Mouse (Mus musculus) C2C12 (cell line): ENCODE measurements around the gene Sptb. TPM values are rescaled to one million over a fixed set of nuclear protein-coding genes. Genes with fewer than 3 reads are reported as not detected.

Experiments used
- H3K27me3 ChIP-seq: one replicate; pipeline ENCODE4 v1.6.1; 2011; ENCODE audit not compliant: control insufficient read depth, insufficient read depth, insufficient read length
- H3K36me3 ChIP-seq: one replicate; pipeline ENCODE4 v1.6.1; 2011; ENCODE audit not compliant: control insufficient read depth, insufficient read depth
- H3K4me3 ChIP-seq: one replicate; pipeline ENCODE4 v1.5.1; 2011; ENCODE audit warnings: mild to moderate bottlenecking, control low read depth; ENCODE audit not compliant: poor library complexity, insufficient read depth, severe bottlenecking
- H3K79me2 ChIP-seq: one replicate; pipeline ENCODE4 v1.6.1; 2011; ENCODE audit not compliant: control insufficient read depth, insufficient read depth
- H3K79me3 ChIP-seq: one replicate; pipeline ENCODE4 v1.6.1; 2011; ENCODE audit warnings: low read depth, control low read depth
- H3ac ChIP-seq: one replicate; pipeline ENCODE3; 2011; ENCODE audit warnings: low read depth; ENCODE audit not compliant: control insufficient read depth, insufficient read length
- CEBPB ChIP-seq: IDR thresholded peaks from one replicate; pipeline ENCODE4 v1.6.1; 2011; ENCODE audit warnings: low read depth, mild to moderate bottlenecking, control low read depth, moderate library complexity
- CTCF ChIP-seq: IDR thresholded peaks from one replicate; pipeline ENCODE4 v1.5.1; 2011; ENCODE audit not compliant: control insufficient read depth, insufficient read depth, insufficient read length
- FOSL1 ChIP-seq: IDR thresholded peaks from one replicate; pipeline ENCODE4 v1.8.0; 2011; ENCODE audit warnings: mild to moderate bottlenecking, low read length; ENCODE audit not compliant: poor library complexity, insufficient read depth, severe bottlenecking
- MAX ChIP-seq: IDR thresholded peaks from one replicate; pipeline ENCODE4 v1.6.1; 2011; ENCODE audit warnings: mild to moderate bottlenecking, control low read depth
- MYOD1 ChIP-seq: IDR thresholded peaks from one replicate; pipeline ENCODE4 v1.6.1; 2011; ENCODE audit warnings: low read depth; ENCODE audit not compliant: control insufficient read depth, insufficient read length
- MYOG ChIP-seq: IDR thresholded peaks from one replicate; pipeline ENCODE4 v1.6.1; 2011; ENCODE audit not compliant: control insufficient read depth, insufficient read length; ENCODE audit errors: extremely low read depth
- USF1 ChIP-seq: IDR thresholded peaks from one replicate; pipeline ENCODE4 v1.6.1; 2011; ENCODE audit warnings: low read depth, mild to moderate bottlenecking, control low read depth, moderate library complexity
- polyA plus RNA-seq: library from polyadenylated mRNA; unstranded; fragments of >200 nt; fragmentation: generic; extraction: Trizol; gene quantifications from one replicate; pipeline ENCODE4 v1.2.1, GENCODE M21; 2012; ENCODE audit warnings: missing spikeins

Gene Sptb
- polyA plus RNA-seq, 1 experiment = 0.15 TPM

- Histone ChIP-seq H3K4me3 (no peak overlapping the region), H3K79me2 (no peaks in the 10 kb centered on the region), H3ac (no peak overlapping the region), H3K36me3 (peaks cover 54% of the 10 kb centered on the region), H3K79me3 (no peaks in the 10 kb centered on the region), H3K27me3 (no peaks in the 10 kb centered on the region)
- TF ChIP-seq MYOD1 = no peak
- no peak for TF ChIP-seq USF1
Observed at GRCm38 (mm10) chr12:76576061-76576460, 134.3 kb downstream of the Sptb start.

GRCm38 (mm10) chr12:76574815-76575214, 135.5 kb downstream of the Sptb start:
- Histone ChIP-seq H3K27me3 (no peaks in the 10 kb centered on the region), H3K36me3 (peaks cover 64% of the 10 kb centered on the region)
- no peak for TF ChIP-seq MAX
- TF ChIP-seq USF1 = no peak
- TF ChIP-seq MYOD1 = no peak
- no peak for TF ChIP-seq MYOG
- no peak for TF ChIP-seq CEBPB
- no peak for TF ChIP-seq CTCF
- no peak for TF ChIP-seq FOSL1

GRCm38 (mm10) chr12:76573381-76573780, 137.0 kb downstream of the Sptb start:
- H3K4me3 ChIP-seq = no peak overlapping the region

More at GRCm38 (mm10) chr12:76574815-76575214, 135.5 kb downstream of the Sptb start:
- H3K4me3 ChIP-seq = no peak overlapping the region
- H3ac ChIP-seq = no peak overlapping the region
- no peaks in the 10 kb centered on the region for H3K79me2 ChIP-seq
- H3K79me3 ChIP-seq = no peaks in the 10 kb centered on the region

GRCm38 (mm10) chr12:76572261-76573251, 137.8 kb downstream of the Sptb start:
- no peak overlapping the region for H3ac ChIP-seq
- no peak for TF ChIP-seq MYOD1
- no peak for TF ChIP-seq CEBPB
- no peak for TF ChIP-seq CTCF
- no peak for TF ChIP-seq MYOG
- TF ChIP-seq USF1 = no peak
- TF ChIP-seq FOSL1 = no peak
- TF ChIP-seq MAX = no peak
- H3K36me3 ChIP-seq = peaks cover 55% of the 10 kb centered on the region
- no peak overlapping the region for H3K4me3 ChIP-seq
- H3K27me3 ChIP-seq = no peaks in the 10 kb centered on the region
- H3K79me2 ChIP-seq = no peaks in the 10 kb centered on the region
- no peaks in the 10 kb centered on the region for H3K79me3 ChIP-seq

More at GRCm38 (mm10) chr12:76573381-76573780, 137.0 kb downstream of the Sptb start:
- Histone ChIP-seq H3K79me2 (no peaks in the 10 kb centered on the region), H3K36me3 (peaks cover 61% of the 10 kb centered on the region), H3K79me3 (no peaks in the 10 kb centered on the region), H3ac (no peak overlapping the region), H3K27me3 (no peaks in the 10 kb centered on the region)
- TF ChIP-seq CEBPB (no peak), USF1 (no peak), CTCF (no peak), MYOD1 (no peak), MAX (no peak), MYOG (no peak)

GRCm38 (mm10) chr12:76571266-76571665, 139.1 kb downstream of the Sptb start:
- Histone ChIP-seq H3K79me2 (no peaks in the 10 kb centered on the region), H3K27me3 (no peaks in the 10 kb centered on the region), H3ac (no peak overlapping the region), H3K79me3 (no peaks in the 10 kb centered on the region), H3K4me3 (no peak overlapping the region), H3K36me3 (peaks cover 53% of the 10 kb centered on the region)
- TF ChIP-seq CEBPB (no peak), CTCF (no peak), MYOG (no peak), MYOD1 (no peak), FOSL1 (no peak), USF1 (no peak), MAX (no peak)
